Mouse (Mus musculus) lung, postnatal 0 days (tissue): ENCODE data around the gene Park7.

Experiments used
- CTCF ChIP-seq: IDR thresholded peaks from 2 replicates; pipeline ENCODE4 v1.5.1; 2016; ENCODE audit warnings: antibody characterized with exemption, mild to moderate bottlenecking
- EP300 ChIP-seq: IDR thresholded peaks from 2 replicates; pipeline ENCODE4 v1.6.1; 2016; ENCODE audit warnings: antibody characterized with exemption, mild to moderate bottlenecking, control low read depth

DNA sequence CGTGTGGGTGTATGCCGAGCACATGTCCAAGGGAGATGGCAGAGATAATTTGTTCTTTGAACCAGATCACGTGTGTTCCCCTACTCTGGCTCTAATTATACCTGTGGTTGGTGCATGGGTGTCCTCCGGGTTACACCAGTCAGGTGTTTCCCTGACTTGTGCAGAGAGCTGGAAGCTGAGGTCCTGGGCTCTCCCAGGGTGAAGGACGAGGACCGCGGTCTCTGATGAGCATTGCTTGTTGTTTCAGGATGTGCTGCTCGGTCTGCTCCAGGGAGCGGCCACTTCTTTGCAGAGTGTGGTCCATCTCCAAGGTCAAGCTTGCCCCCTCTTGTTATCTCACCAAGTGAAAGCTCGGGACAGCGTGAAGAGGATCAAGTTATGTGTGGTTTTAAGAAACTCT, 48.2 kb downstream of the Park7 start:
- TF ChIP-seq CTCF (no peak), EP300 (no peak)
